In genomic region chr11:32230220-32230619, GRCm38 (mm10) we compare ENCODE assay signal across 15 mouse cellular contexts. TPM values are rescaled to one million over a fixed set of nuclear protein-coding genes. Genes with fewer than 3 reads are reported as not detected.
A peak's percentile ranks its signal among the peaks of the same experiment; 100 is the strongest.
DNase-seq lines count a peak whose midpoint lies in the region; ATAC-seq and TF ChIP-seq lines count a peak whose summit lies in the region.
"Had no signal": no experiment of that assay in that cellular context is flagged by ENCODE, and none has a peak within 500 bp of the region (broad histone marks: within the 10 kb centered on the region; RNA-seq: fewer than 3 reads in every experiment).

No protein-coding gene starts in this region.

- no peak overlapping the region for H3K4me3 ChIP-seq in forebrain, postnatal 0 days (ENCODE audit: low read depth, low read length)
- H3K4me3 ChIP-seq in forebrain, embryonic 16.5 days (replicated peaks; ENCODE audit: low read length) = no peak overlapping the region
- H3K4me3 ChIP-seq: heart, embryonic 15.5 days; hindbrain, embryonic 12.5 days; intestine, embryonic 15.5 days; limb, embryonic 12.5 days; lung, embryonic 15.5 days had no signal

- DNase-seq in forebrain, postnatal 0 days = no peak
- DNase-seq in layer of hippocampus, adult 9-11 months = peak; percentile 70
- DNase-seq in layer of hippocampus, postnatal 36 days = no peak
- peak; percentile 50 for DNase-seq in right cerebral cortex, postnatal 14 days
- no peak for DNase-seq in right cerebral cortex, postnatal 36 days (ENCODE audit: low spot score in 2 of 2)
- DNase-seq in cerebellum, postnatal 36 days = peak; percentile 55 to 65
- DNase-seq in testis, postnatal 10 days (ENCODE audit: low spot score) = no peak

- no peak overlapping the region for H3K4me2 ChIP-seq in forebrain, postnatal 0 days (ENCODE audit: low read depth)
- no peak overlapping the region for H3K4me2 ChIP-seq in forebrain, embryonic 16.5 days (ENCODE audit: low read length)
- H3K4me2 ChIP-seq: heart, embryonic 15.5 days; hindbrain, embryonic 12.5 days; intestine, embryonic 15.5 days; limb, embryonic 12.5 days; lung, embryonic 15.5 days had no signal

- H3K9me3 ChIP-seq in forebrain, postnatal 0 days (ENCODE audit: low read length) = no peaks in the 10 kb centered on the region
- no peaks in the 10 kb centered on the region for H3K9me3 ChIP-seq in forebrain, embryonic 16.5 days (ENCODE audit: control insufficient read depth, low read length)
- H3K9me3 ChIP-seq: heart, embryonic 15.5 days; hindbrain, embryonic 12.5 days; intestine, embryonic 15.5 days; limb, embryonic 12.5 days; lung, embryonic 15.5 days had no signal

- no peaks in the 10 kb centered on the region for H3K27me3 ChIP-seq in forebrain, postnatal 0 days (ENCODE audit: insufficient read depth, low read length)
- H3K27me3 ChIP-seq in forebrain, embryonic 16.5 days (replicated peaks; ENCODE audit: control insufficient read depth, insufficient read depth, low read length) = no peaks in the 10 kb centered on the region
- H3K27me3 ChIP-seq: heart, embryonic 15.5 days; hindbrain, embryonic 12.5 days; intestine, embryonic 15.5 days; limb, embryonic 12.5 days; lung, embryonic 15.5 days had no signal

- H3K4me1 ChIP-seq in forebrain, postnatal 0 days (ENCODE audit: insufficient read depth) = peaks cover 14% of the 10 kb centered on the region
- H3K4me1 ChIP-seq in forebrain, embryonic 16.5 days (replicated peaks; ENCODE audit: control insufficient read depth, insufficient read depth, low read length) = peaks cover 34% of the 10 kb centered on the region

- no peak overlapping the region for H3K9ac ChIP-seq in forebrain, postnatal 0 days
- no peak overlapping the region for H3K9ac ChIP-seq in forebrain, embryonic 16.5 days (replicated peaks; ENCODE audit: low read depth, low read length)
- H3K9ac ChIP-seq: heart, embryonic 15.5 days; hindbrain, embryonic 12.5 days; intestine, embryonic 15.5 days; limb, embryonic 12.5 days; lung, embryonic 15.5 days had no signal

- peaks cover 30% of the 10 kb centered on the region for H3K36me3 ChIP-seq in forebrain, postnatal 0 days (ENCODE audit: insufficient read depth)
- H3K36me3 ChIP-seq in forebrain, embryonic 16.5 days (ENCODE audit: control insufficient read depth, insufficient read depth) = peaks cover 5% of the 10 kb centered on the region; the same call in 1 of the 2 replicates

- H3K27ac ChIP-seq in forebrain, postnatal 0 days (ENCODE audit: low read depth, low read length) = no peak overlapping the region
- no peak overlapping the region for H3K27ac ChIP-seq in forebrain, embryonic 16.5 days (ENCODE audit: low read length)
- H3K27ac ChIP-seq: heart, embryonic 15.5 days; hindbrain, embryonic 12.5 days; intestine, embryonic 15.5 days; limb, embryonic 12.5 days; lung, embryonic 15.5 days had no signal

- TF ChIP-seq CTCF in forebrain, postnatal 0 days (IDR thresholded peaks at IDR 0.05; ENCODE audit: low read depth) = 0 out of 2 replicates have a peak, but pooled peaks have one; percentile 8

- WGBS in forebrain, postnatal 0 days = 80% methylated on average over 4 of the region's 4 CpGs
- WGBS in forebrain, embryonic 16.5 days = 78% methylated on average over 4 of the region's 4 CpGs

- no peak for ATAC-seq in forebrain, postnatal 0 days
- ATAC-seq in forebrain, embryonic 16.5 days = no peak
- ATAC-seq: intestine, embryonic 15.5 days had no signal

RNA-seq across cellular contexts. Expression of gene Mpg, which starts 3.9 kb away (rescaled TPM):
- total RNA-seq in forebrain, postnatal 0 days (2014; rRNA removed) = 28.4 and 29.7 TPM in 2 replicates
- 26.4 and 31.0 TPM in 2 replicates for polyA plus RNA-seq in forebrain, postnatal 0 days (2015; fragmentation: Nextera tagmentation; extraction: Ambion mirVana)
- 36.7 and 38.1 TPM in 2 replicates for polyA plus RNA-seq in forebrain, embryonic 16.5 days (2015; fragmentation: Nextera tagmentation; extraction: Ambion mirVana)
- total RNA-seq in layer of hippocampus, postnatal 36 days (2021) = 10 to 100 TPM; 16.8 to 17.0 TPM

RNA-seq across cellular contexts. Expression of gene Rhbdf1, which starts 8.1 kb away (rescaled TPM):
- 16.3 and 23.2 TPM in 2 replicates for total RNA-seq in forebrain, postnatal 0 days (2014; rRNA removed)
- polyA plus RNA-seq in forebrain, postnatal 0 days (2015; fragmentation: Nextera tagmentation; extraction: Ambion mirVana) = 14.7 and 17.9 TPM in 2 replicates
- 21.1 and 23.3 TPM in 2 replicates for polyA plus RNA-seq in forebrain, embryonic 16.5 days (2015; fragmentation: Nextera tagmentation; extraction: Ambion mirVana)
- 10 to 100 TPM; 13.4 to 16.5 TPM for total RNA-seq in layer of hippocampus, postnatal 36 days (2021)
- total RNA-seq: megakaryocyte-erythroid progenitor cell, adult 5-6 weeks had no signal

RNA-seq across cellular contexts. Expression of gene Snrnp25, which starts 25.0 kb away (rescaled TPM):
- total RNA-seq in forebrain, postnatal 0 days (2014; rRNA removed) = 15.2 and 34.0 TPM in 2 replicates
- 50.4 and 58.0 TPM in 2 replicates for polyA plus RNA-seq in forebrain, postnatal 0 days (2015; fragmentation: Nextera tagmentation; extraction: Ambion mirVana)
- polyA plus RNA-seq in forebrain, embryonic 16.5 days (2015; fragmentation: Nextera tagmentation; extraction: Ambion mirVana) = 45.0 and 45.6 TPM in 2 replicates
- total RNA-seq in layer of hippocampus, postnatal 36 days (2021) = 10 to 100 TPM; 18.0 to 19.0 TPM

RNA-seq across cellular contexts. Expression of gene Il9r, which starts 30.1 kb away (rescaled TPM):
- total RNA-seq in forebrain, postnatal 0 days (2014; rRNA removed) = not detected in 2 replicates
- polyA plus RNA-seq in forebrain, postnatal 0 days (2015; fragmentation: Nextera tagmentation; extraction: Ambion mirVana) = not detected in 2 replicates
- polyA plus RNA-seq in forebrain, embryonic 16.5 days (2015; fragmentation: Nextera tagmentation; extraction: Ambion mirVana) = not detected in 2 replicates
- not detected for total RNA-seq in layer of hippocampus, postnatal 36 days (2021)
- total RNA-seq: megakaryocyte-erythroid progenitor cell, adult 5-6 weeks had no signal
- polyA plus RNA-seq: brain, embryonic 14.5 days; hindbrain, embryonic 12.5 days had no signal

RNA-seq across cellular contexts. Expression of gene Nprl3, which starts 37.3 kb away (rescaled TPM):
- total RNA-seq in forebrain, postnatal 0 days (2014; rRNA removed) = 34.6 and 51.9 TPM in 2 replicates
- 32.0 and 38.1 TPM in 2 replicates for polyA plus RNA-seq in forebrain, postnatal 0 days (2015; fragmentation: Nextera tagmentation; extraction: Ambion mirVana)
- polyA plus RNA-seq in forebrain, embryonic 16.5 days (2015; fragmentation: Nextera tagmentation; extraction: Ambion mirVana) = 52.2 and 56.7 TPM in 2 replicates
- 10 to 100 TPM; 47.3 to 61.2 TPM for total RNA-seq in layer of hippocampus, postnatal 36 days (2021)

Comparison
In these comparisons a context has a peak if more than half of its experiments do, and no peak if none do; other contexts are left out.
1. DNase-seq: peak in layer of hippocampus, adult 9-11 months (single experiment), right cerebral cortex, postnatal 14 days (single experiment) and cerebellum, postnatal 36 days (2 of 2); none in forebrain, postnatal 0 days (single experiment), layer of hippocampus, postnatal 36 days (0 of 2), right cerebral cortex, postnatal 36 days (0 of 2) and testis, postnatal 10 days (single experiment).